Mouse (Mus musculus): ENCODE results near the gene Gdf15. TPM values are rescaled to one million over a fixed set of nuclear protein-coding genes. Genes with fewer than 3 reads are reported as not detected.

The Gdf15 gene
- polyA plus RNA-seq, 1 experiment from 2014 or later, result 0.20 TPM

DNA sequence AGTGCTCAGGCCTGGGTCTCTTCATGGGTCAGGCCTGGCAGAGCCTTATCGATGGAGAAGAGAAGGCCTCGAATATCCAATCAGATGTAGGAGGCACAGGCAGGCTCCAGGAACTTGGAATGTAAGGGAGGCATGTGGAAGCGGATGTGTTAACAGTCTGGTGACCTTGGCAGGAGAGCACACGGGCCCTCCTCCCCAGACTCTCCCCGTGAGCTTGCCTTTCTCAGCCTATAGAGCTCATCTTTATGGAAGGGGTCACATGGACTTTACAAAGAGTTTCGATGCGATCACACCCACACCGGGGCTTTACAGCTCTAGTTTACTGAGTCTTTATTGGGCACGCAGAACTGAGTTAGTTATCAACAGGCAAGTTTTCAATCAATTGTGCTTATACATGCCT, 6.5 kb upstream of the Gdf15 start:
- H3K4me3 ChIP-seq (replicated peaks; ENCODE audit: low read length), result no peak overlapping the region
- H3K27me3 ChIP-seq (replicated peaks; ENCODE audit: control insufficient read depth, insufficient read depth, low read length), result no peaks in the 10 kb centered on the region
- H3K4me1 ChIP-seq (replicated peaks; ENCODE audit: control insufficient read depth, insufficient read depth, low read length), result peaks cover 4% of the 10 kb centered on the region; the same call in 1 of the 2 replicates
- WGBS, result 78% methylated on average over 9 of the region's 9 CpGs
- no peak for ATAC-seq
- no peaks in the 10 kb centered on the region for H3K9me3 ChIP-seq (ENCODE audit: control insufficient read depth, low read length)
- no peaks in the 10 kb centered on the region for H3K36me3 ChIP-seq (ENCODE audit: control insufficient read depth, insufficient read depth)
- no peak overlapping the region for H3K9ac ChIP-seq (replicated peaks; ENCODE audit: low read depth, low read length)
- no peak overlapping the region for H3K4me2 ChIP-seq (ENCODE audit: low read length)
- no peak overlapping the region for H3K27ac ChIP-seq (ENCODE audit: low read length)

DNA sequence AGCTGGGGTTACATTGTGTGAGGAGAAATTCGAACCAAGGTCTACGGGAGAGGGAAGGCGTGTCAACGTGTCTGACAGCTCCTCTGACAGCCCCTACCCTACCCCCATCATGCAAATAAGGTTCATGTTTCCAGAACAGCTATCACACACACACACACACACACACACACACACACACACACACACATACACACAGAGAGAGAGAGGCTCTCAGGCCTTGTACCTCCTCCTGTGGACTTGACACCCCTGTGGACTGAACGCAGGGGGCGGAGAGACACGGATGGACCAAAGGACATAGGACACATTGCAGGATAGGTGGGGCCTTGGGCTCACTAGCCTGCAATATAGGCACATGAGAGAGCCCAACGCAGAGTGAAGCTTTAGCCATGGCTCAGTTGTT, 4.6 kb upstream of the Gdf15 start:
- WGBS, result 65% methylated on average over 8 of the region's 8 CpGs

DNA sequence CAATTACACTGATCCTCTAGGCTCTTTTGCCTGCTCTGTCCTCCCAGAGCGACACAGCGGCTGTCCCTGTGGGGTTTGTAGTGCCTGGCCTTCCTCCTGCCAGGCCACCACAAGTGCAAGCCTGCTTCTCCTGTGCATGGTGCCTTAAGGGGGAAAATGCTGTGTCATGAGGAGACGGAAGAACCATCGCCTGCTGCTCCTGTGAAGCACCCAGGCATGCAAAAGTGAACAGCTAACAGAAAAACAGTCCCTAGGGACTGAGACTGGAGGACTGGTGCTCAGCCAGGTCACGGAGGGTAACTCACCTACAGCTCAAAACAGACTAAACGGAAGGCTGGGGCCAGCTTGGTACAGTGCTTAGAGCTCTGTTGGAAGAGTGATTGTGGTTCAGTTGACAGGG, 3.3 kb upstream of the Gdf15 start:
- no peak for ATAC-seq
- H3K27me3 ChIP-seq (replicated peaks; ENCODE audit: control insufficient read depth, insufficient read depth, low read length), result 0 out of 2 replicates have a peak, but pooled peaks cover 3% of the 10 kb centered on the region
- H3K9me3 ChIP-seq (ENCODE audit: control insufficient read depth, low read length), result no peaks in the 10 kb centered on the region
- WGBS, result 79% methylated on average over 6 of the region's 6 CpGs
- H3K4me3 ChIP-seq (replicated peaks; ENCODE audit: low read length), result no peak overlapping the region
- H3K27ac ChIP-seq (ENCODE audit: low read length), result no peak overlapping the region
- H3K9ac ChIP-seq (replicated peaks; ENCODE audit: low read depth, low read length), result no peak overlapping the region
- no peak overlapping the region for H3K4me2 ChIP-seq (ENCODE audit: low read length)
- H3K4me1 ChIP-seq (replicated peaks; ENCODE audit: control insufficient read depth, insufficient read depth, low read length), result peaks cover 12% of the 10 kb centered on the region; the same call in 1 of the 2 replicates
- no peaks in the 10 kb centered on the region for H3K36me3 ChIP-seq (ENCODE audit: control insufficient read depth, insufficient read depth)

More for the DNA sequence above, 4.6 kb upstream of the Gdf15 start:
- Histone ChIP-seq H3K4me1 (replicated peaks; ENCODE audit: control insufficient read depth, insufficient read depth, low read length) (peaks cover 5% of the 10 kb centered on the region; the same call in 1 of the 2 replicates), H3K4me3 (replicated peaks; ENCODE audit: low read length) (no peak overlapping the region), H3K9ac (replicated peaks; ENCODE audit: low read depth, low read length) (no peak overlapping the region), H3K27ac (ENCODE audit: low read length) (no peak overlapping the region), H3K4me2 (ENCODE audit: low read length) (no peak overlapping the region), H3K9me3 (ENCODE audit: control insufficient read depth, low read length) (no peaks in the 10 kb centered on the region), H3K36me3 (ENCODE audit: control insufficient read depth, insufficient read depth) (no peaks in the 10 kb centered on the region), H3K27me3 (replicated peaks; ENCODE audit: control insufficient read depth, insufficient read depth, low read length) (no peaks in the 10 kb centered on the region)
- no peak for ATAC-seq

DNA sequence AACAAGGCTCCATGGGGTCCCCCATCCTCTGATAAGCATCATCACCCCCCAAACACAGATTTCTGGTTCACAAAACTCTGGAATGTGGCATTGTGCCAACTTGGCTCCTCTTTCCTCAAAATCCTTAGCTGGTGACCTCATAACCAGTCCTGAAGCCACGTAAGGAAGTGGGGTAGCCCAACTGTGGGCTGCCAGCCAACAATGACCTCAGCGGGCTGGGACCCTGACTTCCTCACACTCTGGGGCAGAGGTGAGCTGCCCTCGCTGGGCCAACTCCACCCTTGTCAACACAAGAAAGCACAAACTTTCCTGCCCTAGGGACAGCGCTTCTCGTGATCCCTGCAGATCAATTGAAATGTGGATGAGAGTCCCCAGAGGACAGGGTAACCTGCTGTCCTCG, 1.8 kb upstream of the Gdf15 start:
- Histone ChIP-seq H3K4me2 (ENCODE audit: low read length) (no peak overlapping the region), H3K9me3 (ENCODE audit: control insufficient read depth, low read length) (no peaks in the 10 kb centered on the region), H3K27me3 (replicated peaks; ENCODE audit: control insufficient read depth, insufficient read depth, low read length) (0 out of 2 replicates have a peak, but pooled peaks cover 3% of the 10 kb centered on the region), H3K36me3 (ENCODE audit: control insufficient read depth, insufficient read depth) (no peaks in the 10 kb centered on the region), H3K4me1 (replicated peaks; ENCODE audit: control insufficient read depth, insufficient read depth, low read length) (peaks cover 23% of the 10 kb centered on the region), H3K27ac (ENCODE audit: low read length) (no peak overlapping the region), H3K9ac (replicated peaks; ENCODE audit: low read depth, low read length) (no peak overlapping the region), H3K4me3 (replicated peaks; ENCODE audit: low read length) (no peak overlapping the region)
- WGBS, result 52% methylated on average over 6 of the region's 6 CpGs
- ATAC-seq, result no peak

DNA sequence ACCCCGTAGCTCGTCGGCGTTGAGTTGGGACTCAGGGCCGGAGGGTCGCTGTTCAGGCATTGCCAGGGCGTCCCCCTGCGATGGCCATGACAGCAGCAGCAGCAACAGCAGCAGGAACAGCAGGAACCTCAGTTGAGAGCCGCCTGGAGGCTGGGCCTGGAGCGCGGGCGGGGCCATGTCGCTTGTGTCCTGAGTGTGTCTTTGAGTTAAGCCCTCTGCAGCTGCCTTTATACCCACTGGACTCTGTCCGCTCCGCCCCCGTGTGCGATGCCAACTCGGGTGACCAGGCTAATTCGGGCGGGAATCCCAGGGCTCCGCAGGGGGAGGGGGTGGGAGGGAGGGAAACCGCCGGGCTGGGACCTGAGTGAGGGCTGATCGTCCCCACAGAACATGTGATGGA, 820 bp downstream of the Gdf15 start:
- no peak for ATAC-seq
- H3K4me2 ChIP-seq (ENCODE audit: low read length), result no peak overlapping the region
- H3K4me1 ChIP-seq (replicated peaks; ENCODE audit: control insufficient read depth, insufficient read depth, low read length), result peaks cover 23% of the 10 kb centered on the region
- 0 out of 2 replicates have a peak, but pooled peaks cover 3% of the 10 kb centered on the region for H3K27me3 ChIP-seq (replicated peaks; ENCODE audit: control insufficient read depth, insufficient read depth, low read length)
- WGBS, result 19% methylated on average over 23 of the region's 24 CpGs
- no peaks in the 10 kb centered on the region for H3K9me3 ChIP-seq (ENCODE audit: control insufficient read depth, low read length)
- no peak overlapping the region for H3K9ac ChIP-seq (replicated peaks; ENCODE audit: low read depth, low read length)
- H3K27ac ChIP-seq (ENCODE audit: low read length), result no peak overlapping the region
- H3K36me3 ChIP-seq (ENCODE audit: control insufficient read depth, insufficient read depth), result no peaks in the 10 kb centered on the region
- no peak overlapping the region for H3K4me3 ChIP-seq (replicated peaks; ENCODE audit: low read length)

DNA sequence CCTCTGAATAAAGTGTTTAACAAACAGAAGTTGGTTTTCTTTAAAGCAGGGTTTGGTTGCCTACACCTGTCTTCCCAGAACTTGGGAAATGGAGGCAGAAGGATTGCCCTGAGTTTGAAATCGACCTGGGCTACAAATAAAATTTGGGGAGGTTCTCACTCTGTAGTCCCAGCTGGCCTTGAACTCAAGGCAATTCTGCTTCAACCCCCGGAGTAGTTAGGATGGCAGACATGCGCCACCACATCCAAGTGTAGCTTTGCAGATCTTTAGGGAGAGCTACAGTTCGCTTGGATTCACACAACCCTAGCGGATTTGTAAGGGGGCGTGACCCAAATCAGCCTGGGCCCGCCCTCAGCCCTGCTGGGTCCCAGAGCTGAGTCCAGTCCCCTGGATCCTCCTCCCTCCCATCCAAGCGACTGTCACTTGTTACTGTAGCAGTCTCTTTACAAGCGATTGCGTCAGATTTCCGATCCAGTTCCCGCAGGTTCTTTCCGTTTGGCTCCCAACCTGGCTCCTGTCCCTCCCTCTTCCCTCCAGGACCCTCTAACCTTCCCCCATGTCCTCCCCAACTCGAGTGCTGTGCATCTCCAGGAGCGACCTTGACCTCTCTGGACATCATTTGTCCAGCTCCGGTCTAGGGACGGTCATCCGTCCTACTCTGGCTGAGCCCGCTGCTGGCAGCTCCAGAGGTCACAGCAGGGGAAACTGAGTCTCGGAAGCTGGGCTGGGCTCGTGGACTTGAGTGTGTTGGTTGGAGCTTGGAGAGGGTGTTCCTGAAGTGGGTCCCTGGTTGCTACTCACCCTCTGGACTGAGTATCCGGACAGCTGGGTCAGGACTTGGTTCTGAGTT, 1.5 kb downstream of the Gdf15 start:
- Histone ChIP-seq H3K4me1 (replicated peaks; ENCODE audit: control insufficient read depth, insufficient read depth, low read length) (peaks cover 23% of the 10 kb centered on the region), H3K27me3 (replicated peaks; ENCODE audit: control insufficient read depth, insufficient read depth, low read length) (0 out of 2 replicates have a peak, but pooled peaks cover 3% of the 10 kb centered on the region), H3K36me3 (ENCODE audit: control insufficient read depth, insufficient read depth) (no peaks in the 10 kb centered on the region), H3K4me3 (replicated peaks; ENCODE audit: low read length) (no peak overlapping the region; the same call in 1 of the 2 replicates), H3K4me2 (ENCODE audit: low read length) (no peak overlapping the region), H3K27ac (ENCODE audit: low read length) (no peak overlapping the region), H3K9ac (replicated peaks; ENCODE audit: low read depth, low read length) (no peak overlapping the region), H3K9me3 (ENCODE audit: control insufficient read depth, low read length) (no peaks in the 10 kb centered on the region)
- WGBS, result 13% methylated on average over 22 of the region's 22 CpGs
- no peak for ATAC-seq

DNA sequence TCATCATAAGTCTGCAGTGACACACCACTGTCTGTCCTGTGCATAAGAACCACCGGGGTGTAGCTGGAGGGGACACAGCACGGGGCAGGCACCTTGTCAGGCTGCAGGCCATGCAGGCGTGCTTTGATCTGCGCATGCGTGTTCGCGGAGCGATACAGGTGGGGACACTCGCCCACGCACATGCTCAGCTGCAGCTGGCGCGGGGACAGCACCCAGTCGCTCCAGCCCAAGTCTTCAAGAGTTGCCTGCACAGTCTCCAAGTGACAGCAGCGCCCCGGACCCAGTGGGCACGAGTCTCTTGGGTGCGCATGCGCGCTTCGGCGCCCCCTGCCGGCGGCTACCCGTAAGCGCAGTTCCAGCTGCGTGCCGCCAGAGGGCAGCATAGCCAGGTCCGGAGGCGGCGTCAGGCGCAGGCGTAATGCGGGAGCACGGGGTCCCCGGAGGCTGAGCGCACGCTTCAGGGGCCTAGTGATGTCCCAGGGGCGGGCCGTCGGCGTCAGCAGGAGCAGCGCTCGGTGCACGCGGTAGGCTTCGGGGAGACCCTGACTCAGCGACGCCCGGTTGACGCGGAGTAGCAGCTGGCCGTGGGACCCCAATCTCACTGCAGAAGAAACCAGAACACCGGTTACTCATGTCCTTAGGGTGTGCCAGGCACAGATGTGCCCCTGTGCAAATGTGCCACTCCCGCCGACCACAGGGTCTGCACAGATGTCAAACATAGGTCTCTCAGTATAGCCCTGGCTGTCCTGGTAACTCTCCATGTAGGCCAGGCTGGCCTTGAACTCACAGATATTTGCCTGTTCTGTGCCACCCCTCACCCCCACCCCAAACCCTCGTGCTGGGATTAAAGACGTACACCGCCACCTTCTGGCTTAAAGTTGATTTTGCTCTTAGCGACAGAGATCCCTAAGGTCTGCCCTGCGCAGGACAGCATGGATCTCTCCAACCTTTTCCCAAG, 2.4 kb downstream of the Gdf15 start:
- WGBS, result 1% methylated on average over 60 of the region's 60 CpGs
- Histone ChIP-seq H3K27ac (ENCODE audit: low read length) (peak overlapping the region; percentile 57), H3K36me3 (ENCODE audit: control insufficient read depth, insufficient read depth) (no peaks in the 10 kb centered on the region)

DNA sequence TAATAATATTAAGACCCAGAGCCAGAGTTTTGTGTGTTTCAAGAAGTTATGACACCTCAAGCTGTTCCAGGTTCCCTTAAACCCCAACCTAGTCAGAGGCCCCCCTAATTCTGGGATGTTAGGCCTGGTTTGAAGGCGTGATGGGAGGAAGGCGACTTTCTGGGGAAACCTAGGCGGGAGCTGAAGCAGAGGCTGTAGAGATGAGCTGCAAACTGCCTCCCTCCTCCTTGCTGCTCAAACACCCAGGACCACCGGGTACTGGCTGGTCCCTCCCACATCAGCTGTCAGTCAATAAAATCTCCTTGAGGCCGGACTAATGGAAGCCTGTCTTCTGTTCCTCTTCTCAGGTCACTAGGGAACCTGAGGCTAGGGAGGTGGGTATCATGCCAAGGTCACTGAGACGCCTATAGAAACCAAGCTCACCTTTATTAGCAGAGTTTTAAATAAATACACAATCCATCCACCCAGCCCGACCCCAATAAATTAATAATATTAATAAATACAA, 3.2 kb downstream of the Gdf15 start:
- H3K27ac ChIP-seq (ENCODE audit: low read length), result 0 out of 2 replicates have a peak overlapping the region, but pooled peaks have one; percentile 37

More for the DNA sequence above, 2.4 kb downstream of the Gdf15 start:
- Histone ChIP-seq H3K9me3 (ENCODE audit: control insufficient read depth, low read length) (no peaks in the 10 kb centered on the region), H3K27me3 (replicated peaks; ENCODE audit: control insufficient read depth, insufficient read depth, low read length) (0 out of 2 replicates have a peak, but pooled peaks cover 3% of the 10 kb centered on the region), H3K4me2 (ENCODE audit: low read length) (peak overlapping the region; percentile 70), H3K9ac (replicated peaks; ENCODE audit: low read depth, low read length) (peak overlapping the region; percentile 70), H3K4me1 (replicated peaks; ENCODE audit: control insufficient read depth, insufficient read depth, low read length) (peaks cover 23% of the 10 kb centered on the region), H3K4me3 (replicated peaks; ENCODE audit: low read length) (peak overlapping the region; percentile 59)
- ATAC-seq, result peak; percentile 95

More for the DNA sequence above, 3.2 kb downstream of the Gdf15 start:
- H3K36me3 ChIP-seq (ENCODE audit: control insufficient read depth, insufficient read depth), result no peaks in the 10 kb centered on the region
- H3K4me2 ChIP-seq (ENCODE audit: low read length), result peak overlapping the region; percentile 70
- 0 out of 2 replicates have a peak, but pooled peaks cover 3% of the 10 kb centered on the region for H3K27me3 ChIP-seq (replicated peaks; ENCODE audit: control insufficient read depth, insufficient read depth, low read length)
- peak overlapping the region; percentile 68 for H3K9ac ChIP-seq (replicated peaks; ENCODE audit: low read depth, low read length)
- 60% methylated on average over 7 of the region's 7 CpGs for WGBS
- no peaks in the 10 kb centered on the region for H3K9me3 ChIP-seq (ENCODE audit: control insufficient read depth, low read length)
- H3K4me1 ChIP-seq (replicated peaks; ENCODE audit: control insufficient read depth, insufficient read depth, low read length), result peaks cover 21% of the 10 kb centered on the region
- no peak for ATAC-seq
- peak overlapping the region; percentile 59 for H3K4me3 ChIP-seq (replicated peaks; ENCODE audit: low read length)
